Mouse (Mus musculus): ENCODE data around the gene Gm44503.

Gene Gm44503

DNA sequence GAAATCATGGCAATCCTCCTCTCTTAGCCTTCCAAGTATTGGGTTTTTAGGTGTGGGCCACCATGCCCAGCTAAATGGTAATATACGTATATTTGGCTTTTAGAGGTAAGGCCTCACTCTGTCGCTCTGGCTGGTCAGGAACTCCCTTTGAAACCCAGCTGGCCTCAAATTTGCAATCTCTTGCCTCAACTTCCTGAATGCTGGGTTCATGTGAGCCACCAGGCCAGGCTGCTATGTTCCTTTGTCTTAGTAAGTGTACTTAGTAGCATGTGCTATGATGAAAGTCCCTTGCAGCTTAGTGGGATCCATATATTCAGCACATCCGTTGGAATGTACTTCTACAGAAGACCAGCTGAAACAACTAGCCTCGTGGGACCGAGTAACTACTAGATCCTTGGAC, 16.1 kb downstream of the Gm44503 start:
- DNase-seq (ENCODE audit: low spot score in 2 of 2) = no peak

DNA sequence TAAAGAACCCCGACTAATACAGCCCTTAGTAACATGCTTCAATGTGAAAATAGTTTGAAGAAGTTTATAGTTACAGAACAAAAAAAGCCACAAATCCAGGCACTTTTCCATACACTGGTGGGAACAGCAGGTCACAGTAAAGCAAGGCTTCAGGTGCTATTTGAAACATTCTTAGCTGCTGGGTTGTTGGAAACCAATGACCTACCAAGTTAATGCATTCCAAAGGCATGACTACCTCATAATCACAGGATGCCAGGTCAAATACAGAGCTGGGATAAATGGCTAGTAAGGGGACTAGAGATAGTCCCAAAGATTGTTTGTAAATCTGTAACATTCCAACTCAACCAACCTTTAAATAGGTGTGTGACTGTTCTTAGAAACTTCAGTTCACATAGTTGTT, 16.6 kb downstream of the Gm44503 start:
- DNase-seq (ENCODE audit: low spot score in 2 of 2) = no peak

DNA sequence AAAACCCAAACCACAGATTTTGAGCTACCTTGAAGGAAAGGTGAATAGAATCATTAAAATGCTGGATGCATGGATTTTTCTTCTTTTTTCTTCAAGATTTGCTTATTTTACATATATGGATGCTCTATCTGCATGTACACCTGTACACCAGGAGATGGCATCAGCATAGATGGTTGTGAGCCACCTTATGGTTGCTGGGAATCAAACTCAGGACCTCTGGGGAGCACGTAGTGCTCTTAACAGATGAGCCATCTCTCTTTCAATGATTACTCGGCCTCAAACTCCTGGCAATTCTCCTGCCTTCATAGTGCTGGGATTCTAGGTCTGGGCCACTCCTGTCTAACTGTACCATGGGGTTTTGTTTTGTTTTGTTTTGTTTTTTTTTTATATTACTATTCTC, 24.4 kb downstream of the Gm44503 start:
- DNase-seq (ENCODE audit: low spot score in 2 of 2) = no peak

DNA sequence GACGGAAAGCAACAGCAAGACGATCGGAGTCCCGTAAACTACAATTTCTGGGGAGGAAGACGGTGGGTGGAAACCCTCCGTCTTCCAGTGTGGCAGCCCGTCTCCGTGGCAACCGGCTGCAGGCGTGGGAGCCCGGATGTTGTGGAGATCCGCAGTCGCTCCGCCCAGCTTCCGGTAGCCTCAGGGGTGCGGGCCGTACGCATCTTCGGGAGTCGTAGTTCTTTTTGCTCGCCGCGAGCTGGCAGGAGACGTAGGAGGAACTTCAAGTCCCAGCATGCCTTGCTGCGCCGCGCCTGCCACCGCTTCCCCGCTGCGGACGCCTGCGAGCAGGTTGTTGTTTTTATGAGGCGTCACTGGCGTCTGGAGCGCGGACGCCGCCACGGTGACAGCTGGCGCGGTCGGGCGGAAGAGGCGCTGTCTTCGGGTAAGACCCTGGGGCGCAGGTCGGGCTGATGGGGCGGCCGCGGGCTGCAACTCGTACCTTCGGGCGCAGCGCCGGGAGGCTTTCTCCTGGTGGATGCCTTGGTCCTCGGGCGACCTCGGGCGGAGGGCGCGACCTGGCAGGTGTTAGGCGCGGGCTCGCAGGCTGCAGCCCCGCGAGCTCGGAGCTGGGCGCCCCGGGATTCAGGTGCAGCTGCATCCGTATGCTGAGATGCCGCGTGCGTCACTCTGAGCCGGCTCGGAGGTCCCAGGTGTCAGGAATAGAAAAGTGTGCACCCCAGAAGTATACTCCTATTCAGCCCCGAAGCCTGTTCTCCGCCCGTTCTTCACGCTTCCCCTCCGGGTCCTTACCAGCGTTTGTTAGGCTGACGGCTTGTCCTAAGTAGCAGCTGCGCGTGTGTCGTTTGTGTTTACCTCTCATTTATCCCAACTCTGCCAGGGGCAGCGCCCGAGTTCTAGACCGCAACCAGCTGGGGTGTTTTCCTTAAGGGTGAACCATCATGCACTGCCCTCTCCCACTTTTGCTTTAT, 26.9 kb downstream of the Gm44503 start, which contains the start of the genes Ccpg1os and Ccpg1:
Gene Ccpg1os, minus strand, starts transcription at position 133 of the 971 bp plus-strand sequence.
Gene Ccpg1, plus strand, starts transcription at position 180 of the 971 bp plus-strand sequence.
- DNase-seq (ENCODE audit: low spot score in 2 of 2) = peak; percentile 89 to 95

DNA sequence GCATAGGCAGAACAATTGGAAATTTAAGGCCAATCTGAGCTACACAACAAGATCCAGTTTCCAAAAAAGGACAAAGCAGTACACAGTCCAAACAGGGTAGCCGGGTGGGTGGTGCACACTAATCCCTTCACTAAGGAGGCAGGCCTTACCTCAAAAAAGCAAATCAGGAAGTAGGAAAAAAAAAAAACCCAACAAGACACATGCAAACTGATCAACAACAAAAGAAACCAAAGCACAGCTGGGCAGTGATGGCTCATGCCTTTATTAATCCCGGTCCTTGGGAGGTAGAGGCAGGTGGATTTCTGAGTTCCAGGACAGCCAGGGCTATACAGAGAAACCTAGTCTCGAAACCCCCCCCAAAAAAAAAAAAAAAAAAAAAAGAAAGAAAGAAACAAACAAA, 29.1 kb downstream of the Gm44503 start:
- no peak for DNase-seq (ENCODE audit: low spot score in 2 of 2)

DNA sequence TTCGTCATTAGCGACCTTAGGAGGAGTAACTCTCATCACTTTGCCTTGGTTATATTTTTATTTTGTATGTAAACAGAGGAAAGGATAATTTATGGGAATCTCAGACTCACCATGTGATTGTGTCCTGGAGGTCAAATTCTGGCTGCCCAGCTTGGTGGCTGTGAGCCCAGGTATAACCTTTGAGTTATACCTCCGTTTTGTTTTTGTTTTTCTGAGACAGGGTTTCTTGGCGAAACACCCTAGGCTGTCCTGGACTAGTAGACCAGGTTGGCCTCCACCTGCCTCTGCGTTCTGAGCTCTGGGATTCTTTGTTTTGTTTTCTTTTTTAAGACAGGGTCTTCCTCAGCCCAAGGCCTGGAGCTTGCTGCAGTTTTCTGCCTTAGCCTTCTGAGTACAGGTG, 30.1 kb downstream of the Gm44503 start:
- DNase-seq (ENCODE audit: low spot score in 2 of 2) = no peak

DNA sequence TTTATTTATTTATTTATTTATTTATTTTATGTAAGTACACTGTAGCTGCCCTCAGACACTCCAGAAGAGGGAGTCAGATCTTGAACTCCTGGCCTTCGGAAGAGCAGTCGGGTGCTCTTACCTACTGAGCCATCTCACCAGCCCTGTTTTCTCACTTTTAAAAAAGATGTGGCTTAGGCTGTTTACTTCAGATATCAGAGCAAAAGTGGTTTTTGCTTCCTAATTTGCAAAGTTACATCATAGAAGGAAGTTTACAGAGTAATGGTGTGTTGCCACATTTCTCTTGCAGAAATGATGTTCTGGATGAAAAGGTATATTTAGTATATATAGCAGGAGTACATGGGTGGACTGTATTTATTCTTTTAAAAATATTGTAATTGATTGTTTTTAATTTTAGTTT, 32.8 kb downstream of the Gm44503 start:
- DNase-seq (ENCODE audit: low spot score in 2 of 2) = no peak

DNA sequence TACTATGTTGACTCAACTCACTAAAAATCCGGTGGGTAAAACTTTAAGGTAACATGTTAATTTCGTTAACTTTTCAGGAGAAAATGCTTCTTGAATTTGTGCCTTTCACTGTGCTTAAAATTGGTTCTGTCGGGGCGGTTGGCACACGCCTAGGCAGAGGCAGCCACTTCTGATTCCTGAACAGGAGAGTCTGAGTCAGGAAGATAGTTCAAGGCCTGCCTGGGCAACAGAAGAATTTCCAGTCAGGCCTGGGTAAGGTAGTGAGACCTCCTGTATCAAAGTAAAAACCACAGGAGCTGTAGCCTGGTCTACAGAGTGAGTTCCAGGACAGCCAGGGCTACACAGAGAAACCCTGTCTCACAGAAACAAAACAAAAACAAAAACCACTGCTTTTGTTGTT, 33.9 kb downstream of the Gm44503 start:
- DNase-seq (ENCODE audit: low spot score in 2 of 2) = no peak

DNA sequence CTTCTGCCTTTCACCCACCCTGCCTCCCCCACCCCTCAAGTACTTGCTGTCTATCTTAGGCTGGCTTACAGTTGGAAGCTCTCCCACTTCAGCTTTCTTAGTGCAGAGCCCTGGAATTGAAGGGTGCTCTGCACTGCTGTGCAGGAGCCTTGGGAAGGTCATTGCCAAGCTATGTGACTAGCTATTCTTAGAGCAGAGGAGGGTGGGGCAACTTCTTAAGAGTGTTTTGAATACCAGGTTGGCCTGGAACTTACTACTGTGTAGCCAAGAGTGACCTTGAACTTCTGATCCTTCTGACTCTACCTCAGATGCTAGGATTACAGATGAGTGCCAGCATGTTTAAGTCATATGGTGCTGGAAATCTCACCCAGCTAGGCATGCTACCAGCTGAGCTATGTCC, 37.5 kb downstream of the Gm44503 start:
- no peak for DNase-seq (ENCODE audit: low spot score in 2 of 2)

DNA sequence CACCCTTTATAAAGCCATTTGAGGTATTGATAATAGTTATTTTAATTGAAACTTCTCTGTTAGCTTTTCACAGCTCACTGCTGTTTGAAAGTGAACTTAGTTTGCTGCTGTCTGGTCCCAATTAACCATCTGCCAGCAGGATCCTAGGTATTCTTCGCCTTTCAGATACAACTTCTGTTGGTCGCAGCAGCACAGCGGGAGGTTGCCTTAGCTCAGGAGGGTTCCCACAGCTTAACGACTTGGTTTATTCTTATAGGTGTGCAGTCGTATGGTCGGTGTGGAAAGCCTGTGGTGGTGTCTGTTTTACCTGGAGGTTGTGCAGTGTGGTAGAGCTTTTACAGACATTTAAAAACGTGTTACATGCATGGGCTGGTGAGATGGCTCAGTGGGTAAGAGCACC, 38.2 kb downstream of the Gm44503 start:
- DNase-seq (ENCODE audit: low spot score in 2 of 2) = no peak

DNA sequence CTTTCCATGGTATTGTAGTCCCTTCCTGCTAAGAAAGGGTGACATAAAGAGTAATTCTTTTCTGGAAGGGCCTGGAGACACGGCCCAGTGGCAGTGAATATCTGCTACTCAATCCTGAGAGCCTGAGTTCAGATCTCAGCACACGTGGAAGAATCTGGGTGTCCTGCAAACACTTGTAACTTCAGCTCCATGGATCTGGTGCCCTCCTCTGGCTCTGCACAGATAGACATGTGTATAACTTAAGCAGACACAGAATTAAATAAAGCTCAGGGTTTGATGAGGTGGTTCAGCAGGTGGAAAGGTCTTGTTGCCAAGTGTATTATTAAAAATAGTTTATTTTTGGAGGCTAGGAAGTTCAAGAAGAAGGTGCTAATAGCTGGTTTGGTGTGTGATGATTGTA, 41.8 kb downstream of the Gm44503 start:
- no peak for DNase-seq (ENCODE audit: low spot score in 2 of 2)

DNA sequence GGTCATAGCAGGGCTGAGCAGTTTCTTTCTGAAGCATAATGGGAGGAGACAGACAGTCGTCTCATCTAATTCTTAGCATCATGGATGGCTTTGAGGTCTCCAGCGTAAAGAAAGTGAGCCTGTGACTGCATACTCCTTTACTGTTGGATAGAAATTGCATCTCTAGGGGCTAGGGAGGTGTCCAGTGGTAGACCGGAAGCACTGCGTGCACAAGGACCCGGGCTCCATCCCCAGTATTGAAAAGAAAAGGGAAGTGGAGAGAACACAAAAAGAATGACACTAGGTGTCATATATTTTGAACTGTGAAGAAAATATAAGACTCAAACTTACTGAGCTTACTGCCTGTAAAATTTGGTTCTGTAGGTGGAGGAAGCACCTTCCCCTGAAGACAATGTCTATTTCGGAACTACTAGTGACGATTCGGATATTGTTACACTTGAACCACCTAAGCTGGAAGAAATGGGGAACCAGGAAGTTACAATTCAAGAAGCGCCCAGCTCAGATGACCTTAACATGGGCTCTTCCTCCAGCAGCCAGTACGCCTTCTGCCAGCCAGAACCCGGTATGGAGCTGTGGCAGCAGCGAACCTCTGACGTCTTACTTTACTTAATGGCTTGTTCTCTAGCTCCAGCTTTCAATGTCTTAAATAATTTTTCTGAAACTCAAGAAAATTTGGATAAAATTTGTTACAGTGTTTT, 42.8 kb downstream of the Gm44503 start:
- no peak for DNase-seq (ENCODE audit: low spot score in 2 of 2)

DNA sequence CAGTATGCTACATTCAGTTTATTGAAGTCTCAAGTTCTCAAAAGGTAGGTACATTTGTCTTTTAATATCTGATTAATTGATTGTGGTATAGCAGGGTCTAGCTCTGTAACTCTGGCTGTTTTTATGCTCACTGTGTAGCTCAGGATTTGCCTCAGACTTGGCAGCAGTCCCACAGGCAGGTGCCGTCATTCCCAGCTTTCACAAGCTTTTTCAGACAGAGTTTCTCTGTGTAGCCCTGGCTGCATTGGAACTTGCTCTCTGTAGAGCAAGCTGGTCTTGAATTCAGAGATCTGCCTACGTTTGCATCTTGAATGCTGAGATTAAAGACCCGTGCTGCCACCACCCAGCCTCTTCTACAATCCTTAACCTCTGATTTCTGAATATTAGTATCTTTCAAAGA, 43.5 kb downstream of the Gm44503 start:
- DNase-seq (ENCODE audit: low spot score in 2 of 2) = no peak

DNA sequence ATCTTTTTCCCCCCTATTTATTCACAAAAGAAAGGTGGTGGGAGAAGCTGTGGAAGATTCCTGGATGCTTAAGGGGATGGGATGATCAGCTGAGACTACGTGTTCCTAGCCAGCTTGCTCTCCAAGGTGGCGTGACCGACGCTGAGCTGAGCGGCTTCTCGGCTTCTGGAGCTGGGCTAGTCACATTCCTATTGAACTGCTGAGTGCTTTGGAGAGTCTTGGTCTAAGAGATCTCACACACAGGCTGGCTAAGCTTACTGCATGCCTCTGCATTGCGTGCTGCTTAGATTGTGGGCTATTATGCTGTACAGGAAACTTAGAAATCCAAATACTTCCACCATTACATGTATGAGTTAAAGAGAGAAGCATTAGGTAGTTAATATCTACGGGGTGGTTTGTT, 45.4 kb downstream of the Gm44503 start:
- no peak for DNase-seq (ENCODE audit: low spot score in 2 of 2)

DNA sequence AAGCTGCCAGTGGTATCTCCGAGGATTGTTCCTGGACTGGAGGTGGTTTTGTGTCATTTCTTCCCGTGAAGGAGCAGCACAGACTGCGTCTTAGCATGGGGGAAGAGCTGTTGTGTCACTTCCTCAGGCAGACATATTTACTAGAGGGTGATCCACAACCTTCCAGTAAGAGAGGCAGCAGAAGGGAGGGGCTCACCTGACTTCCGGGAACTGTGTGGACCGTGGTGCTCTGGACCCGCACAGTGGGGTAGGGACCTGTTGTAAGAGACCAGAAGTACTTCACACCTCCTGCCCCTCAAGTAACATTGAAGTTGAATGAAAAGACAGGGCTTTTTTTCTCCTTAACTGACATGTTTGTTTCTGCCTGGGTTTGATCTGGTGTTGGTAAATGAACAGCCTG, 46.5 kb downstream of the Gm44503 start:
- no peak for DNase-seq (ENCODE audit: low spot score in 2 of 2)

DNA sequence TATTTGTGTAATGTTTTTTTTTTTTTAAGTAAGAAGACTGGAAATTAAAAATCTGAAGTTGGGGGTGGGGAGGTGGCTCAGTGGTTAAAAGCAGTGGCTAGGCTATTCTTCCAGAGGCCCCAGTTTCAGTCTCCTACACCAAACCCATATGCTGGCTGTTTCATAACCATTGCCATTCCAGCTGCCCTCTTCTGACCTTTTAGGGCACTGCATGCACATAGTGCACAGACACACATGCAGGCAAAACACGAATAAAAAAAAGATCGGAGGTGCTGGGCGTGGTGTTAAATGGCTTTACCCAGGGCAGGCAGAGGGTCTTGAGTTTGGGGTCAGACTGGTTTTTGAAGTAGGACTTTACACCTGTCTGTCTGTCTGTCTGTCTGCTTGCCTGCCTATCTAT, 47.5 kb downstream of the Gm44503 start:
- no peak for DNase-seq (ENCODE audit: low spot score in 2 of 2)

DNA sequence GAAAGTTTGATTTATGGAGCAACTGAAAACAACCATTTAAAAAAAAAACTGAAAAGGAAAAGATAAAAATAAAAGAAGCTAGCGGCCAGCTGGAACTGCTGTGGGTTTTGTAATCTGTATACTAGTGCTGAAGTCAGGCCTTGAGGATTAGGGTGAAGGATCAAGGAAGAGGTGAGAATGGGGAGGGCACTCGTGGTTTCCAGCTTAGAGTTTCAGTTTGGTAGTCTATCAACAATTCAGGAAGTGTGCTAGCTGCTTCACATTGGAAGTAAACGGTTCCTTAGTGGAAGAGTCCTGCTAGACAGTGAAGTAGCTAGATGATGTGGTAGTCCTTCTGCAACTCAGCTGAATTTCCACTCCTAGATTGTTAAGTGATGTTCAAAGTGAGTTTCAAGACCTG, 49.7 kb downstream of the Gm44503 start:
- DNase-seq (ENCODE audit: low spot score in 2 of 2) = no peak

DNA sequence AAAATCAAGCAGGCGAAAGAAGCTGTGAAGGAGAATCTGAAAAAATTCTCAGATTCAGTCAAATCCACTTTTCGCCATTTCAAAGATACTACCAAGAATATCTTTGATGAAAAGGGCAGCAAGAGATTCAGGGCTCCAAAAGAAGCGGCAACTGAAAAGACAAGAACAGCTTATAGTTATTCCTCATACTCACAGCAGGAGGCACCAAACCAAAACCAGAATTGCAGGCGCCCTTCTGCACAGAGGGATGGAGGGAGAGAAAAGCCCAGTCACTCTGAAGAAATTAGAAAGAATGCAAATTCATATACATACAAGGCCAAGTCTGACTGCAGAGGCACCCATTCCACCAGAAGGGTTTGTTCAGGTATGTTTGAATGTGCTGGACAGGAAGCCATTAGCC, 54.0 kb downstream of the Gm44503 start:
- DNase-seq (ENCODE audit: low spot score in 2 of 2) = no peak

DNA sequence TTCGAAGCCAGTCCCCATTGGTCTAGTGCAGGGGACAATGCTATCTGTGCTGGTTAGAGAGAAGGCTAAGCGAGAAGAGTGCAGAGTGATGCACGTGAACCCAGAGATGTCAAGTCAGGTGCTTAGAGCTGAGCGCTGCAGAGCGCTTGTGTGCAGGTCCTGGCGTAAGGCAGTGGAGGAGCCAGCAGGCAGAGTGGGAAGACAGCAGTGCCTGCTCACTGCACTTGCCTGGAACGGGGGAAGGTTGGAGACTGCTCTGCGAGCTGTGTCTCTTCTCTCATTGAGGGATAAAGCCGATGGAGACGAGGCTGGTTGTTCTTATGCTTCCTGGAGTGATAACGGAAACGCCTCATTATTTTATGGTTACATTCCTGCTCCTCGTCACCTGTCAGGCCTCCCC, 56.1 kb downstream of the Gm44503 start:
- DNase-seq (ENCODE audit: low spot score in 2 of 2) = no peak

DNA sequence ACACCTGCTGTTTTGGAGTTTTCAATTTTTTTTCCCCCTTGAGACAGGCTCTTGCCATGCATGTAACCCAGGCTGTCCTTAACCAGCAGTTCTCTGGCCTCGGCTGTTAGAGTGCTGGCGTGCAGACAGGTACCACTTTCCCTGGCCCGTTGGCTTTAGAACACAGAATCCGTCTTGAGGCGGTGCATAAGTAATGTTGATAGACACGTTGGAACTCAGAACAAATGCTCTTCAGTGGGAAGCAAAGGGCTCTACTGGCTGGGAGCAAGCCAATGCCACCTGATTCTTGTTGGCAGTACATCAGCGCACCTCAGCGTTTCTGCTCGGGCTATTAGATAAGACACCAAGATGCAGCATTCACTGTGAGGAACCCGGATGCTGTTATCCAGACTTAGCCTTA, 61.2 kb downstream of the Gm44503 start:
- no peak for DNase-seq (ENCODE audit: low spot score in 2 of 2)

DNA sequence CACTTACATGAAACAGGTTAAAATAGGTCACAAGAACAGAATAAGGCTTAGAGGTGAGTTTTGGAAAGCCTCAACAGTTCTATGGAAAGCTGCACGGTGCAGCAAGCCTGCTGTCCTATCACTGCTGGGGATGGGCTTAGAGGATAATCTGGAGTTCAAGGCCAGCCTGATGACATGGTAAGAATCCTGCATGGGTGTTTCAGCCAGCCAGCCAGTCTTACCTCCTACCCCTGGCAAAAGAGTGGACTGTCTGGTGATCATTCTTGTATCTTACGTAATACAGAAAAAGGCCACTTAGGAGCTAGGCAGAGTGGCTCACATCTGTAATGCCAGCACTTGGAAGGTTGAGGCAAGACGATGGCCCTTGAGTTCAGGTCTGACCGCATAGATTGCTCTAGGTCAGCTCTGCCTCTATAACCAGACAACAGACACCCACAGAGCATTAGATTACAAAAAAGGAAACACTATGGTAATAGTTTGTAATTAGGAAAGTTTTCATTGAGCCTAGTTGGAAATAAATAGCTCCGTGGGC, 62.0 kb downstream of the Gm44503 start:
- DNase-seq (ENCODE audit: low spot score in 2 of 2) = no peak

DNA sequence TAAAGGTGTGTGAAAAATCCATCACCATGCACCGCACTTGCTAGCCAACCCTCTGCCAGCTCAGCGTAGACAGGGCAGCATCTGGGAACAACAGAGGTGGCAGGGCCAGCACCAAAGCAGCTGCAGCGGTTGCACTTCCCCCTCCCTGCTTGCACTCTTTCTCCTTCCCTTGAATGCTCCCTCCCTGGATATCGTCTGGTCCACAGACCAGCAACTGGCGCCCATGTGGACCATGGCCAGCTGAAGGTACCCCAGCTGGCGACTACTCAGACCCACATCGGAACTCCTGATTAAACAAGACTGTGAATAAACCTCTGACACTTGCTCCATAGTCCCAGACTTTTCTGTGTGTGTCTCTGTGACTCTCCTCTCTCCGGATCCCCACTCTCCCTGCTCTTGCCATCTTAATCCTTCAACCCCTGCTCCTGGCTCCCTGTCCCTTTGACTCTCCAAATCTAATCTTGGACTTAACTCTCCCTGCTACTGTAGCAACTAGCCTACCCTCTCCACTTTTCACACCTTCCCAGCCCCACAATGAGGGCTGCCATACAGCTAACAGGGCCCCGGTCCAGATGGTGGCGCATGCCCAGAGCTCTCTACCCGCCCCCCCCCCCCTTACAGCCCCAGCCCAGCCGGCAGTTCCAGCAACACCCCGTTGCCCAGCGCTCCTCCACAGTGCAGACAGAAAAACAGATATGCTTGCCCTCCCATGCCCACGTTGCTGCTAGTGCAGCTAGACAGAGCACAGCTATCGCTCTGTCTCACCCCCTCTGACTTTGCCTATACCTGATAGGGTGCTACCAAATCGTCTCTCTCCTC, 67.4 kb downstream of the Gm44503 start:
- DNase-seq (ENCODE audit: low spot score in 2 of 2) = no peak
